Mouse (Mus musculus): Measurements from ENCODE around the gene Usb1.

Gene Usb1

GRCm38 (mm10) chr8:95331720-95332436 is at the start of gene Usb1, which contains the start of gene Zfp319:
Gene Usb1, plus strand, starts transcription at chr8:95332284.
Gene Zfp319, minus strand, starts transcription at chr8:95331950.
- peak; percentile 94 for DNase-seq

GRCm38 (mm10) chr8:95289066-95289650 is 42.9 kb upstream of the Usb1 start:
- no peak for DNase-seq

GRCm38 (mm10) chr8:95293172-95293571 is 38.9 kb upstream of the Usb1 start:
- peak; percentile 76 for DNase-seq

- DNase-seq = peak; percentile 24
Observed at GRCm38 (mm10) chr8:95293891-95294290, 38.2 kb upstream of the Usb1 start.

GRCm38 (mm10) chr8:95302410-95302809 is 29.7 kb upstream of the Usb1 start:
- DNase-seq = no peak

- no peak for DNase-seq
Observed at GRCm38 (mm10) chr8:95305526-95305925, 26.6 kb upstream of the Usb1 start.

GRCm38 (mm10) chr8:95306431-95306830 is 25.7 kb upstream of the Usb1 start, which contains the start of gene Cngb1:
Gene Cngb1, minus strand, starts transcription at chr8:95306585.
- no peak for DNase-seq

GRCm38 (mm10) chr8:95310342-95310970 is 21.6 kb upstream of the Usb1 start, which contains the start of gene Tepp:
Gene Tepp, plus strand, starts transcription at chr8:95310566.
- DNase-seq = no peak

- DNase-seq = no peak
Observed at GRCm38 (mm10) chr8:95312836-95313235, 19.2 kb upstream of the Usb1 start.

- DNase-seq = no peak
Observed at GRCm38 (mm10) chr8:95313857-95314256, 18.2 kb upstream of the Usb1 start.

- DNase-seq = no peak
Observed at GRCm38 (mm10) chr8:95314707-95315106, 17.4 kb upstream of the Usb1 start.

- DNase-seq = peak; percentile 38
Observed at GRCm38 (mm10) chr8:95315350-95315749, 16.7 kb upstream of the Usb1 start.

- peak; percentile 81 for DNase-seq
Observed at GRCm38 (mm10) chr8:95320224-95321139, 11.6 kb upstream of the Usb1 start.

GRCm38 (mm10) chr8:95323201-95323600 is 8.9 kb upstream of the Usb1 start:
- DNase-seq = no peak

- no peak for DNase-seq
Observed at GRCm38 (mm10) chr8:95324646-95325045, 7.4 kb upstream of the Usb1 start.

GRCm38 (mm10) chr8:95326822-95327221 is 5.3 kb upstream of the Usb1 start:
- DNase-seq = no peak

- no peak for DNase-seq
Observed at GRCm38 (mm10) chr8:95327866-95328465, 4.1 kb upstream of the Usb1 start.

- DNase-seq = no peak
Observed at GRCm38 (mm10) chr8:95330367-95330766, 1.7 kb upstream of the Usb1 start.

- DNase-seq = no peak
Observed at GRCm38 (mm10) chr8:95331156-95331719, 846 bp upstream of the Usb1 start.

- no peak for DNase-seq
Observed at GRCm38 (mm10) chr8:95332437-95333199, 534 bp downstream of the Usb1 start.

GRCm38 (mm10) chr8:95335706-95336105 is 3.6 kb downstream of the Usb1 start:
- no peak for DNase-seq
